Mouse (Mus musculus): ENCODE data around the gene Clca3b. TPM values are rescaled to one million over a fixed set of nuclear protein-coding genes. Genes with fewer than 3 reads are reported as not detected.

Gene Clca3b
- total RNA-seq, 2 experiments from 2014 or later, result not detected

Other genes with a start within 250 kb of the Clca3b start
- 10 to 100 TPM; 65.1 to 68.2 TPM for gene Sh3glb1, start 129.0 kb downstream of the Clca3b start, total RNA-seq (2021)
- gene Clca3a1, start 88.4 kb downstream of the Clca3b start, total RNA-seq (2021), result under 1 TPM; 0.18 to 0.28 TPM
- under 1 TPM; 0.30 to 0.62 TPM for gene Clca3a2, start 29.9 kb downstream of the Clca3b start, total RNA-seq (2021)
- not detected for gene Clca4b, start 83.2 kb upstream of the Clca3b start, total RNA-seq (2021)
- gene Clca4a, start 125.7 kb upstream of the Clca3b start, total RNA-seq (2021), result not detected
- gene Clca1, start 183.4 kb upstream of the Clca3b start, total RNA-seq (2021), result not detected